Mouse (Mus musculus): ENCODE data around the gene Ppa2.

Gene Ppa2

DNA sequence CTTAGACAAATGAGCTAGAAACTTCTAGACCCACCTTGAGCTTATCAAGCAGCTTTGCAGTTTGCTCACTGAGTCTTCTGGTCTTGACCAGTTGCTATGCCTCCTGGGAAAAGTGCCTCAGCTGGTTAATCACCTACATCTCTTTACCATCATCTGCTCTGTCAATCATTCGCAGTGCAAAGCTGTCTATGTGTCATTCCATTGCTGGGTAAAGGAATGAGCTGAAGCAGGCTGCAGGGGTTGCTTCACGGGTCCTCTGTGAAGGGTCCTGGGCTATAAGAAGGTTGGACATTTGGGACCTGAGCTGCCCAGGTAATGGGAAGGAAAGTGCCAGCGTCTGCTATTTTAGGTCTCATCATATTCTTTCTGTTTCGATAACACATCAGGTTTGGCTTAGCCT, 93.9 kb downstream of the Ppa2 start:
- DNase-seq = peak; percentile 76

DNA sequence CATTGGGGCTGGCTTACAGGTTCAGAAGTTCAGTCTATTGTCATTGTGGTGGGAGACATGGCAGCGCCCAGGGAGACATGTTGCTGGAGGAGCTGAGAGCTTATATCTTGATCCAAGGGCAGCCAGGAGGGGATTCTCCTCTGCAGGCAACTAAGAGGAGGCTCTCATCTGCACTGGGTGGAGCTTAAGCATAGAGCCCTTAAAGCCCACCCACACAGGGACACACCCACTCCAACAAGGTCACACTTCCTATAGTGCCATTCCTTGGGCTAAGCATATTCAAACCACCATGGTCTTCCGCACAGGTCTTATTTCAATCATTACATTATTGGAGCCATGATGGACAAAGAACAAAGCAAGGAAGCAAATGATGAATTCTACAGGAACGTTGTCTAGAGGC, 95.7 kb downstream of the Ppa2 start:
- DNase-seq = peak; percentile 63

DNA sequence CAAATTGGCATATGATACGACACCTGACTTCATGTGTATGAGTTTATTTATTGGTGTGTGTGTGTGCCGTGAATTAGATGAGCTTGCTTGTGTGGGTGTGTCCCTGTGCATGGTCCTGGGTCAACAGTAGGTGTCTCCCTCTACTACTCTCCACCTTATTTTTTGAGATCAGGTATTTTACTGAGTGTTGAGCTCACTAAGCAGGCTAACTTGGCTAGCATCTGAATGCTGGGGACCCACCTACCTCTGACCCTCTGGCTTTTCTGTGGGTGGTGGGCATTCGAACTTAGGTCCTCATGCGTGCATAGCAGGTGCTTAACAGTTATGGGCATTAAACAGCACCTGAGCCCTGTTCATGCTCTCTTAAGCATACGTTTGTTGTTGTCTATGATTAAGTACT, 96.3 kb downstream of the Ppa2 start:
- DNase-seq = no peak

DNA sequence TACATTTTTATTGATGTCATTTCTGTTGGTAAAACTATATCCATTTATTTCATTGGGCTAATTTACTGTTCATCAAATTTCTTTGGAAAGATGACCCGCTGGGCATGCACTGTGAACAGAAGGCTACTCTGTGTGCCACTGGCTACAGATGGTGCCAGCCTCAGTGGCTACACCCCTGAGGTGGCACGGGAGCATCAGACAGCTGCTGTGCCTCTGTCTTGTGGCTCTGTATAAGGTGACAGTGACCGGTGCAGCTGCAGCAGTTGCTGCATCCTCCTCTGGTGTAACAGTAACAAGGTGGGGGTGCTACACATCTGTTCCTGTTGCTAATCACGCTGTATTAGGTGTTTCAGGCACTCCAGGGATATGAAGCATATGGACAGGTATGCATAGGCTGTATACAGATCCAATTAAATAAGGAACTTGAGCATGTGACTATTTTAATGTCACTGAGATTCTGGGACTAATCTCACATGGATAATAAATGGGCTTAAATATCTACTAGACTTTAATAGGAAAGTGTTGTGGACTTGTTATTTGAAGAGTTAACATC, 101.3 kb downstream of the Ppa2 start:
- peak; percentile 79 for DNase-seq

DNA sequence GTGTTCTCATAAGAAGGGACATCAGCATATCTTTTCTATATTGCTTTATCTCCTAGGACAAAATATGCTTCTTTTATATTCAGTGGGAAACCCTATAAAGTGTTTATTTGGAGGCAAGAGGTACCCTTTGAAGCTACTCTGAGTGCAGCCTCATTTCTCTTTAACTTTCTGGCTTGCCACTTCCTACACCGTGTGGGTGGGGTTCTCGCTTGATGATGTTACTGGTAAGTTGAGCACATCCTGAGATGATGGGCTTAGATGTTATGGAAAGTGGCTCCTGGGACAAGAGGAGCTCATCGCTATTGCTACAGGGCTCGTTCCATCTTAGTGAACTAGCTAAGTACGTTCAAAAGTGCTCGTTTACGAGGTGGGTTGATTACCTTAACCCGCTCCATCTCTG, 101.9 kb downstream of the Ppa2 start:
- peak; percentile 18 for DNase-seq

DNA sequence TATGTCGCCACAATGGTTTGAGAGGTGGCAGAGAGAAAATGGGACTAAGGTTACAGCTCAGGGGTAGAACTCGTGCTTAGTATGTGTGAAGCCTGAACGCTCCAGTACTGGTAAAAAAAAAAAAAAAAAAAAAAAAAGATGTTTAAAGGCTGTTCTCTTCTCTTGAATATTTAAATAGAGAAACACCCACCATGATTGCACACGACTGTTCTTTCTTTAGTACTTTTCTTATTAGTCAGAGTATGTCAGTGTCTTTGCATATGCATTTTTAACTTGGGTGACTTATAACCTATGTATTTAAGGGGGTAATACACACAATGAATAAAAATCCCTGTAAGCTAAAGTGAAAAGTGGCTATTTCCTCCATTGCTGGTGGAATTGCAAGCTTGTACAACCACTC, 104.8 kb downstream of the Ppa2 start:
- no peak for DNase-seq

DNA sequence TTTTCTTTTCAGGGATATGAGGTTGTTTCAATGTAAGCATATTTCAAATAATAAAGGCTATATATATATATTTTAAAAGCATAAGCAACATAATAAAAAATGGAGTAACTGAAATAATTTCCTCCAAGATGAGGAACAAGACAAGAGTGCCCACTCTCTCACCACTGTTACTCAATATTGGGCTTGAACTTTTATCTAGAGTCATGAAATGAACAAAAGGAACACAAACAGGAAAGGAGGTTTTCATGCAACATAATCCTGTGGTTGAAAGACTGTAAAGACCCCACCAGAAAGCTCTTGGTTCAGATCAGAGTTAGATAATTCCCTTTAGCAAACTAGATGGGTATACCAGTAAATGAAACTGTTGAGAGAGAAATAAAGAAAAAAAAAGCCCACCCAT, 113.2 kb downstream of the Ppa2 start:
- no peak for DNase-seq
